Mouse (Mus musculus) stomach, postnatal 0 days (tissue): ENCODE measurements around the gene Unc5cl. TPM values are rescaled to one million over a fixed set of nuclear protein-coding genes. Genes with fewer than 3 reads are reported as not detected.

Experiments used
- ATAC-seq: fragments of 200-750 bp; cut with Nextera tagmentation; 2 replicates; pipeline ENCODE4 v1.8.0; 2017; ENCODE audit not compliant: low FRiP score, low TSS enrichment
- DNase-seq: peaks from one replicate; pipeline ENCODE4 v3.0.0-alpha.2; 2016; ENCODE audit warnings: low spot score
- H3K27ac ChIP-seq: fragments of 300-500 bp; sonication (generic); replicated peaks from 2 replicates; pipeline ENCODE4 v1.5.1; 2014; ENCODE audit warnings: mild to moderate bottlenecking, control low read depth
- H3K27me3 ChIP-seq: fragments of 300-500 bp; sonication (generic); 2 replicates; pipeline ENCODE4 v1.6.1; 2014; ENCODE audit warnings: low read length; ENCODE audit not compliant: control insufficient read depth, insufficient read depth
- H3K36me3 ChIP-seq: fragments of 300-500 bp; sonication (generic); 2 replicates; pipeline ENCODE4 v1.6.1; 2014; ENCODE audit warnings: low read length, mixed read lengths; ENCODE audit not compliant: control insufficient read depth, insufficient read depth
- H3K4me1 ChIP-seq: fragments of 300-500 bp; sonication (generic); replicated peaks from 2 replicates; pipeline ENCODE4 v1.6.1; 2014; ENCODE audit warnings: antibody characterized with exemption; ENCODE audit not compliant: control insufficient read depth, insufficient read depth
- H3K4me2 ChIP-seq: fragments of 300-500 bp; sonication (generic); replicated peaks from 2 replicates; pipeline ENCODE4 v1.6.1; 2014; ENCODE audit warnings: low read depth, mild to moderate bottlenecking, control low read depth, moderate library complexity
- H3K4me3 ChIP-seq: fragments of 300-500 bp; sonication (generic); 2 replicates; pipeline ENCODE4 v1.5.1; 2014; ENCODE audit warnings: low read depth, low read length, control low read depth
- H3K9ac ChIP-seq: fragments of 300-500 bp; sonication (generic); 2 replicates; pipeline ENCODE4 v1.6.1; 2014; ENCODE audit warnings: mild to moderate bottlenecking, low read length, control low read depth, mixed read lengths
- H3K9me3 ChIP-seq: fragments of 300-500 bp; sonication (generic); 2 replicates; pipeline ENCODE4 v1.6.1; 2016; ENCODE audit warnings: low read length; ENCODE audit not compliant: control insufficient read depth
- CTCF ChIP-seq: IDR thresholded peaks from 2 replicates; pipeline ENCODE4 v1.5.1; 2016; ENCODE audit warnings: antibody characterized with exemption, low read depth, mild to moderate bottlenecking, moderate library complexity
- EP300 ChIP-seq: optimal IDR thresholded peaks from 2 replicates; pipeline ENCODE3; 2016; ENCODE audit warnings: antibody characterized with exemption
- WGBS: fragments of 180-500 bp; shearing (Covaris S2); extraction: QIAGEN DNeasy Blood & Tissue Kit; methylation state at CpG from one replicate; pipeline ENCODE4 v1.1.7; 2014; 5-methylcytosine and 5-hydroxymethylcytosine counted together
- polyA plus RNA-seq: library from polyadenylated mRNA; unstranded; fragments of >200 nt; fragmentation: Nextera tagmentation; extraction: Ambion mirVana; gene quantifications from 2 replicates; pipeline ENCODE4 v1.2.1, GENCODE M21; 2015

Unc5cl gene
- polyA plus RNA-seq, 1 experiment from 2014 or later: 3.5 TPM

GRCm38 (mm10) chr17:48542733-48543132 is 88.0 kb downstream of the Unc5cl start:
- Histone ChIP-seq H3K27ac (no peak overlapping the region), H3K27me3 (no peaks in the 10 kb centered on the region), H3K9me3 (no peaks in the 10 kb centered on the region), H3K4me1 (no peaks in the 10 kb centered on the region), H3K4me3 (no peak overlapping the region), H3K9ac (no peak overlapping the region), H3K36me3 (no peaks in the 10 kb centered on the region), H3K4me2 (peak overlapping the region; percentile 40)
- no peak for ATAC-seq
- TF ChIP-seq EP300: no peak
- no peak for TF ChIP-seq CTCF
- DNase-seq: no peak
- WGBS: 34% methylated on average over 11 of the region's 11 CpGs

- H3K4me2 ChIP-seq: peak overlapping the region; percentile 40
Observed at GRCm38 (mm10) chr17:48543301-48543765, 88.6 kb downstream of the Unc5cl start.

GRCm38 (mm10) chr17:48544722-48545121 is 90.0 kb downstream of the Unc5cl start:
- H3K36me3 ChIP-seq: no peaks in the 10 kb centered on the region
- 41% methylated on average over 9 of the region's 9 CpGs for WGBS
- H3K27me3 ChIP-seq: no peaks in the 10 kb centered on the region
- H3K27ac ChIP-seq: no peak overlapping the region
- H3K4me1 ChIP-seq: no peaks in the 10 kb centered on the region
- TF ChIP-seq EP300 (no peak), CTCF (no peak)
- H3K4me3 ChIP-seq: no peak overlapping the region
- no peak overlapping the region for H3K4me2 ChIP-seq
- no peak for DNase-seq
- H3K9ac ChIP-seq: no peak overlapping the region
- peak; percentile 47; the same call in 1 of the 2 replicates for ATAC-seq
- no peaks in the 10 kb centered on the region for H3K9me3 ChIP-seq

More at GRCm38 (mm10) chr17:48543301-48543765, 88.6 kb downstream of the Unc5cl start:
- no peak for TF ChIP-seq CTCF
- no peak for TF ChIP-seq EP300
- DNase-seq: no peak
- Histone ChIP-seq H3K27me3 (no peaks in the 10 kb centered on the region), H3K27ac (no peak overlapping the region), H3K9ac (no peak overlapping the region), H3K36me3 (no peaks in the 10 kb centered on the region), H3K9me3 (no peaks in the 10 kb centered on the region), H3K4me3 (no peak overlapping the region), H3K4me1 (no peaks in the 10 kb centered on the region)
- 28% methylated on average over 14 of the region's 15 CpGs for WGBS
- peak; percentile 9; the same call in 1 of the 2 replicates for ATAC-seq

- Histone ChIP-seq H3K27me3 (no peaks in the 10 kb centered on the region), H3K4me2 (no peak overlapping the region), H3K36me3 (no peaks in the 10 kb centered on the region), H3K4me1 (no peaks in the 10 kb centered on the region), H3K9me3 (no peaks in the 10 kb centered on the region), H3K9ac (no peak overlapping the region), H3K4me3 (no peak overlapping the region), H3K27ac (no peak overlapping the region)
- peak; percentile 55; the same call in 1 of the 2 replicates for ATAC-seq
- TF ChIP-seq EP300: no peak
- TF ChIP-seq CTCF: no peak
- peak; percentile 22 for DNase-seq
- WGBS: 57% methylated on average over 28 of the region's 28 CpGs
Observed at GRCm38 (mm10) chr17:48545223-48545943, 90.7 kb downstream of the Unc5cl start.

- 85% methylated on average over 11 of the region's 11 CpGs for WGBS
Observed at GRCm38 (mm10) chr17:48546036-48546435, 91.3 kb downstream of the Unc5cl start.

GRCm38 (mm10) chr17:48547668-48548067 is 93.0 kb downstream of the Unc5cl start:
- H3K27ac ChIP-seq: no peak overlapping the region
- DNase-seq: no peak

More at GRCm38 (mm10) chr17:48546036-48546435, 91.3 kb downstream of the Unc5cl start:
- no peak overlapping the region for H3K9ac ChIP-seq
- no peaks in the 10 kb centered on the region for H3K9me3 ChIP-seq
- TF ChIP-seq EP300 (no peak), CTCF (no peak)
- H3K4me1 ChIP-seq: no peaks in the 10 kb centered on the region
- no peaks in the 10 kb centered on the region for H3K36me3 ChIP-seq
- no peak overlapping the region for H3K4me2 ChIP-seq
- no peak overlapping the region for H3K4me3 ChIP-seq
- DNase-seq (no peak), ATAC-seq (no peak)
- no peaks in the 10 kb centered on the region for H3K27me3 ChIP-seq
- no peak overlapping the region for H3K27ac ChIP-seq

More at GRCm38 (mm10) chr17:48547668-48548067, 93.0 kb downstream of the Unc5cl start:
- Histone ChIP-seq H3K9ac (no peak overlapping the region), H3K27me3 (no peaks in the 10 kb centered on the region), H3K4me2 (no peak overlapping the region), H3K9me3 (no peaks in the 10 kb centered on the region), H3K4me1 (no peaks in the 10 kb centered on the region), H3K36me3 (no peaks in the 10 kb centered on the region), H3K4me3 (no peak overlapping the region)
- TF ChIP-seq CTCF (no peak), EP300 (no peak)
- no peak for ATAC-seq
- 70% methylated on average over 6 of the region's 6 CpGs for WGBS
